Mouse (Mus musculus): ENCODE measurements at regions not wholly inside any gene's neighbourhood (a gene's known extent, or its start where the extent isn't known, plus 50 kb on each side); places are given as distances from the start of the nearest gene placed in this dataset.

DNA sequence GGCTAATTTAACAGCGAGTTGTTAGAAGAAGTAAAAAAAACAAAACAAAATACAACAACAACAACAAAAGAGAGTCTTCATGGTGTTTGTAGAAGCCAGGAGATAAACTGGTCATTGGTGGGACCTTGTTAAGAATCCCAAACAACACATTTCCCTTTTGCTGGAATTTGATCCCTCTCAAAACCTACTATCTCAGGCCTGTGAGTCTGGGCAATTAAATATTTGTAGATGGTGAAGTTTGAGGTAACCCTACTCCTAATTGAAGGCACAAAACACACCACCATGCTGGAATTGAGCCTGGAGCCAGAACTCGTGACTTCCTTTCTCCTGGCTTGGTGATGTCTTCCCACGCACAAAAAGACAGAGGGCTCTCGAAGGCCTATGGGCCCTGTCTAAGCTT is 65.4 kb upstream of the Akt3 start:
- no peak for DNase-seq

GRCm38 (mm10) chr1:177322745-177323299 is 64.8 kb upstream of the Akt3 start:
- DNase-seq, result peak; percentile 47

GRCm38 (mm10) chr1:177322307-177322685 is 64.3 kb upstream of the Akt3 start:
- no peak for DNase-seq

- no peak for DNase-seq
Observed at GRCm38 (mm10) chr1:177321655-177322306, 63.8 kb upstream of the Akt3 start.

GRCm38 (mm10) chr1:177308213-177308872 is 50.3 kb upstream of the Akt3 start:
- no peak for DNase-seq
